Mouse (Mus musculus): ENCODE measurements around the gene P2rx4. TPM values are rescaled to one million over a fixed set of nuclear protein-coding genes. Genes with fewer than 3 reads are reported as not detected.

Gene P2rx4
- total and polyA plus RNA-seq, 2 experiments = 43.2 to 59.5 TPM

GRCm38 (mm10) chr5:122730776-122731175 lies 23.4 kb downstream of the P2rx4 start:
- WGBS = 48% methylated on average over 10 of the region's 10 CpGs
- Histone ChIP-seq H3K9ac (ENCODE audit: low read depth, low read length) (no peak overlapping the region), H3K27ac (replicated peaks; ENCODE audit: insufficient read depth, low read depth, low read length) (no peak overlapping the region), H3K36me3 (ENCODE audit: control insufficient read depth, insufficient read depth, low read length) (peaks cover 8% of the 10 kb centered on the region; the same call in 1 of the 2 replicates), H3K4me1 (ENCODE audit: control insufficient read depth, insufficient read depth, low read length) (no peaks in the 10 kb centered on the region), H3K4me3 (ENCODE audit: insufficient read depth, low read depth, low read length) (no peak overlapping the region), H3K79me2 (ENCODE audit: control insufficient read depth, insufficient read depth, low read length) (no peaks in the 10 kb centered on the region), H3K27me3 (ENCODE audit: control insufficient read depth, insufficient read depth, low read length) (no peaks in the 10 kb centered on the region)
- TF ChIP-seq POLR2A (IDR thresholded peaks at IDR 0.05; ENCODE audit: extremely low read depth, insufficient read depth, low read length) (no peak), CTCF (IDR thresholded peaks at IDR 0.05; ENCODE audit: low read depth, low read length) (no peak)
- DNase-seq (ENCODE audit: extremely low read depth, low read depth, low spot score) = peak; percentile 51

- 60% methylated on average over 8 of the region's 8 CpGs for WGBS
- Histone ChIP-seq H3K9ac (ENCODE audit: low read depth, low read length) (no peak overlapping the region), H3K4me1 (ENCODE audit: control insufficient read depth, insufficient read depth, low read length) (no peaks in the 10 kb centered on the region), H3K79me2 (ENCODE audit: control insufficient read depth, insufficient read depth, low read length) (no peaks in the 10 kb centered on the region), H3K27me3 (ENCODE audit: control insufficient read depth, insufficient read depth, low read length) (no peaks in the 10 kb centered on the region), H3K36me3 (ENCODE audit: control insufficient read depth, insufficient read depth, low read length) (peaks cover 8% of the 10 kb centered on the region; the same call in 1 of the 2 replicates), H3K4me3 (ENCODE audit: insufficient read depth, low read depth, low read length) (no peak overlapping the region), H3K27ac (replicated peaks; ENCODE audit: insufficient read depth, low read depth, low read length) (no peak overlapping the region)
- peak; percentile 33 for DNase-seq (ENCODE audit: extremely low read depth, low read depth, low spot score)
- TF ChIP-seq POLR2A (IDR thresholded peaks at IDR 0.05; ENCODE audit: extremely low read depth, insufficient read depth, low read length) = no peak
- peak; percentile 93 for TF ChIP-seq CTCF (IDR thresholded peaks at IDR 0.05; ENCODE audit: low read depth, low read length)
Measured at GRCm38 (mm10) chr5:122731321-122731720, 24.0 kb downstream of the P2rx4 start.

DNA sequence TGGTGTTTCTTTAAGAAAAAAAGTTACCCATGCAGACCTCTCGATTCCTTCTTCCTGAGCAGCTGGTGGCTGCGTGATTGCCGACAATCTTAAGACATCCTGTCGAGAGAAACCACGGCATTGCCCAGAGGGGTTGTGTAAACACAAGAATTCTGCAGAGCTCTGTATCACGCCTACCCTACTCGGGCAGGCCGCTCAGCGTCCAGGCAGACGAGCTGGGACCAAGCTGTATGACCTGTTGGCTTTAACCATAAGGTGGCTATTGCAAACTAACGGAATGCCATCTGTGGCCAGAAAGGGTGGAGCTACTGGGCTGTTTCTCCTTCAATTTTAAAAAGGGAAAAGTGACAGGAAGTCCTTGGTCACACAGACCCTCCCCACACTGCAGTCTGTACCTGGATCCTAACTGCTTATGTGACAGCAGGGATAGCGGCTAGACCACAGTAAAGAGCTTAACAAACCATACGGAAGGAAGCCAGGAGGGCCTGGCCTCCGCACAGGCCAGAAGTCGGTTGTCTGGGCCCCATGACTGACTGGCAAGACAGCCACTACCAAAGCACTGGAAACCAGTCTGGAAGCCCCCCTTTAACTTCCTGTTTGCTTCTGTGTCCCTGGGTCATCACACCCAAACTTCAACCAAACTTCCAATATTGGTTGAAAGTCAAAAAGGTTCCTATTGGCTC lies 24.8 kb downstream of the P2rx4 start:
- WGBS = 56% methylated on average over 15 of the region's 15 CpGs
- no peaks in the 10 kb centered on the region for H3K79me2 ChIP-seq (ENCODE audit: control insufficient read depth, insufficient read depth, low read length)
- TF ChIP-seq CTCF (IDR thresholded peaks at IDR 0.05; ENCODE audit: low read depth, low read length) = no peak
- TF ChIP-seq POLR2A (IDR thresholded peaks at IDR 0.05; ENCODE audit: extremely low read depth, insufficient read depth, low read length) = no peak
- H3K4me1 ChIP-seq (ENCODE audit: control insufficient read depth, insufficient read depth, low read length) = no peaks in the 10 kb centered on the region
- no peaks in the 10 kb centered on the region for H3K27me3 ChIP-seq (ENCODE audit: control insufficient read depth, insufficient read depth, low read length)
- no peak overlapping the region for H3K4me3 ChIP-seq (ENCODE audit: insufficient read depth, low read depth, low read length)
- H3K36me3 ChIP-seq (ENCODE audit: control insufficient read depth, insufficient read depth, low read length) = peaks cover 8% of the 10 kb centered on the region; the same call in 1 of the 2 replicates
- peak; percentile 12 for DNase-seq (ENCODE audit: extremely low read depth, low read depth, low spot score)
- H3K9ac ChIP-seq (ENCODE audit: low read depth, low read length) = 0 out of 2 replicates have a peak overlapping the region, but pooled peaks have one; percentile 20
- peak overlapping the region; percentile 62 for H3K27ac ChIP-seq (replicated peaks; ENCODE audit: insufficient read depth, low read depth, low read length)

- TF ChIP-seq CTCF (IDR thresholded peaks at IDR 0.05; ENCODE audit: low read depth, low read length) (no peak), POLR2A (IDR thresholded peaks at IDR 0.05; ENCODE audit: extremely low read depth, insufficient read depth, low read length) (no peak)
- DNase-seq (ENCODE audit: extremely low read depth, low read depth, low spot score) = no peak
- Histone ChIP-seq H3K27ac (replicated peaks; ENCODE audit: insufficient read depth, low read depth, low read length) (no peak overlapping the region), H3K27me3 (ENCODE audit: control insufficient read depth, insufficient read depth, low read length) (no peaks in the 10 kb centered on the region), H3K79me2 (ENCODE audit: control insufficient read depth, insufficient read depth, low read length) (no peaks in the 10 kb centered on the region), H3K9ac (ENCODE audit: low read depth, low read length) (no peak overlapping the region), H3K4me1 (ENCODE audit: control insufficient read depth, insufficient read depth, low read length) (no peaks in the 10 kb centered on the region), H3K36me3 (ENCODE audit: control insufficient read depth, insufficient read depth, low read length) (no peaks in the 10 kb centered on the region), H3K4me3 (ENCODE audit: insufficient read depth, low read depth, low read length) (no peak overlapping the region)
- WGBS = 88% methylated on average over 17 of the region's 17 CpGs
Measured at GRCm38 (mm10) chr5:122733881-122734280, 26.5 kb downstream of the P2rx4 start.

GRCm38 (mm10) chr5:122735853-122736252 lies 28.5 kb downstream of the P2rx4 start:
- 78% methylated on average over 7 of the region's 7 CpGs for WGBS
- no peaks in the 10 kb centered on the region for H3K27me3 ChIP-seq (ENCODE audit: control insufficient read depth, insufficient read depth, low read length)

GRCm38 (mm10) chr5:122736761-122737160 lies 29.4 kb downstream of the P2rx4 start:
- Histone ChIP-seq H3K27ac (replicated peaks; ENCODE audit: insufficient read depth, low read depth, low read length) (no peak overlapping the region), H3K9ac (ENCODE audit: low read depth, low read length) (no peak overlapping the region), H3K36me3 (ENCODE audit: control insufficient read depth, insufficient read depth, low read length) (no peaks in the 10 kb centered on the region), H3K4me3 (ENCODE audit: insufficient read depth, low read depth, low read length) (no peak overlapping the region), H3K4me1 (ENCODE audit: control insufficient read depth, insufficient read depth, low read length) (no peaks in the 10 kb centered on the region), H3K79me2 (ENCODE audit: control insufficient read depth, insufficient read depth, low read length) (no peaks in the 10 kb centered on the region), H3K27me3 (ENCODE audit: control insufficient read depth, insufficient read depth, low read length) (no peaks in the 10 kb centered on the region)
- DNase-seq (ENCODE audit: extremely low read depth, low read depth, low spot score) = no peak
- WGBS = 93% methylated on average over 15 of the region's 15 CpGs
- TF ChIP-seq POLR2A (IDR thresholded peaks at IDR 0.05; ENCODE audit: extremely low read depth, insufficient read depth, low read length) (no peak), CTCF (IDR thresholded peaks at IDR 0.05; ENCODE audit: low read depth, low read length) (no peak)

More at GRCm38 (mm10) chr5:122735853-122736252, 28.5 kb downstream of the P2rx4 start:
- H3K79me2 ChIP-seq (ENCODE audit: control insufficient read depth, insufficient read depth, low read length) = no peaks in the 10 kb centered on the region
- TF ChIP-seq CTCF (IDR thresholded peaks at IDR 0.05; ENCODE audit: low read depth, low read length) (no peak), POLR2A (IDR thresholded peaks at IDR 0.05; ENCODE audit: extremely low read depth, insufficient read depth, low read length) (no peak)
- no peak for DNase-seq (ENCODE audit: extremely low read depth, low read depth, low spot score)
- H3K9ac ChIP-seq (ENCODE audit: low read depth, low read length) = no peak overlapping the region
- H3K4me3 ChIP-seq (ENCODE audit: insufficient read depth, low read depth, low read length) = no peak overlapping the region
- H3K27ac ChIP-seq (replicated peaks; ENCODE audit: insufficient read depth, low read depth, low read length) = no peak overlapping the region
- no peaks in the 10 kb centered on the region for H3K4me1 ChIP-seq (ENCODE audit: control insufficient read depth, insufficient read depth, low read length)
- no peaks in the 10 kb centered on the region for H3K36me3 ChIP-seq (ENCODE audit: control insufficient read depth, insufficient read depth, low read length)

Measured in liver, adult 2 months (tissue).